17 mouse cellular contexts compared by ENCODE assay signal in the genomic region with DNA sequence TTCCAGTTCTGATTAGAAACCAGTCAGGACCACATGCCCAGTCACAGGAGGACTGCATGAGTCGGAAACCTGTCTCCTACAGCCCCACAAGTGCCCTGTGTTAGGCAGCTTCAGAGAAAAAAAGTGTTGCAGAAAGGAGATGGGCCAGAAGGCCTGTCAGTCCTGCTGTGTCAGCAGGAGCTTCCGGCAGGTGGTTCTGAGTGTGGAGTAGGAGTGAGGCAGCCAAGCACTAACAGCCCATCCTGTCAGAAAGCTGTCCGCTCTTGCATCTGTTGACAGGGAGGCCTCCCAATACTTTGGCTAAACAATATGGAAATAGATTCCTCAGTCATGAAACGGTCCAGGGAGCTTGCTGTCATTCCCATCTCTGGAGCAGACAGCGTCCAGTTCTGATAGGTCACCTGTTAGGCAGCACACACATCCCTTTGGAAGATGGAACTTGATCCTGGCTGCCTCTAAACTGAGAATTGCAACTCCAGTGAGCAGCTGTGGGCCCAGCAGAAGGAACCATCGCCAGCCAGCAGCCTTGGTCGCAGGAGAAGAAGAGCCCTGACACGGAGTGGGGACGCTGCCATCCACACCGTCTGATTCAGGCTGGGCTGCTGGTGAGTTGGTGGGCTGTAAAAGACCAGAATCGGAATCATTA.
DNase-seq lines count a peak whose midpoint lies in the region; ATAC-seq lines count a peak whose summit lies in the region.
"Had no signal": no experiment of that assay in that cellular context is flagged by ENCODE, and none has a peak within 500 bp of the region (broad histone marks: within the 10 kb centered on the region; RNA-seq: fewer than 3 reads in every experiment).

No protein-coding gene starts in this region.

- H3K9me3 ChIP-seq in kidney, embryonic 16.5 days (ENCODE audit: low read length) = no peaks in the 10 kb centered on the region
- H3K9me3 ChIP-seq: embryonic facial prominence, embryonic 10.5 days; liver, embryonic 12.5 days had no signal

- H3K36me3 ChIP-seq in kidney, embryonic 16.5 days (ENCODE audit: insufficient read depth, low read length) = 0 out of 2 replicates have a peak, but pooled peaks cover 8% of the 10 kb centered on the region

- ATAC-seq in frontal cortex, adult (ENCODE audit: low TSS enrichment) = peak; percentile 53; the same call in 1 of the 2 replicates
- peak; percentile 52; the same call in 1 of the 2 replicates for ATAC-seq in kidney, embryonic 16.5 days (ENCODE audit: low FRiP score, low TSS enrichment)
- ATAC-seq: liver, embryonic 12.5 days; lung, postnatal 0 days had no signal

- 70% methylated on average over 11 of the region's 11 CpGs for WGBS in kidney, embryonic 16.5 days

- peak overlapping the region; percentile 29; the same call in 1 of the 2 replicates for H3K27ac ChIP-seq in kidney, embryonic 16.5 days (ENCODE audit: low read length)
- H3K27ac ChIP-seq: embryonic facial prominence, embryonic 10.5 days; heart, adult 2 months; liver, embryonic 12.5 days had no signal

- H3K9ac ChIP-seq in kidney, embryonic 16.5 days (replicated peaks; ENCODE audit: low read length) = no peak overlapping the region
- H3K9ac ChIP-seq: liver, embryonic 12.5 days had no signal

- H3K4me3 ChIP-seq in kidney, embryonic 16.5 days (ENCODE audit: low read length) = no peak overlapping the region
- H3K4me3 ChIP-seq: embryonic facial prominence, embryonic 10.5 days; heart, adult 2 months; liver, embryonic 12.5 days; myocyte had no signal

- no peak overlapping the region for H3K4me2 ChIP-seq in kidney, embryonic 16.5 days (replicated peaks; ENCODE audit: low read depth, low read length)
- H3K4me2 ChIP-seq: liver, embryonic 12.5 days had no signal

- no peak for DNase-seq in frontal cortex, postnatal 25 days (ENCODE audit: low spot score in 2 of 2)
- no peak for DNase-seq in kidney, postnatal 14 days
- DNase-seq in ZHBTc4 (ENCODE audit: low read depth, low spot score) = peak; percentile 49
- peak; percentile 66 to 70 for DNase-seq in cerebellum, postnatal 10 days
- no peak for DNase-seq in thymus, postnatal 36 days
- DNase-seq in thymus, postnatal 4 days = no peak
- DNase-seq: adrenal gland, postnatal 14 days; heart, adult 2 months; kidney, adult 9 months; right cerebral cortex, postnatal 14 days; thymus, adult 18-20 months had no signal

- 0 out of 2 replicates have a peak, but pooled peaks cover 7% of the 10 kb centered on the region for H3K4me1 ChIP-seq in kidney, embryonic 16.5 days (ENCODE audit: insufficient read depth, low read length)
- H3K4me1 ChIP-seq: liver, embryonic 12.5 days had no signal

- no peaks in the 10 kb centered on the region for H3K27me3 ChIP-seq in kidney, embryonic 16.5 days (ENCODE audit: insufficient read depth, low read length)
- H3K27me3 ChIP-seq: liver, embryonic 12.5 days had no signal

Comparison
In these comparisons a context has a peak if more than half of its experiments do, and no peak if none do; other contexts are left out.
1. DNase-seq: peak in ZHBTc4 (single experiment) and cerebellum, postnatal 10 days (2 of 2); none in frontal cortex, postnatal 25 days (0 of 2), kidney, postnatal 14 days (single experiment), thymus, postnatal 36 days (0 of 2) and thymus, postnatal 4 days (single experiment).